Mouse (Mus musculus): Measurements from ENCODE around the gene Focad.

The Focad gene

GRCm38 (mm10) chr4:88415017-88415416 is 320.6 kb downstream of the Focad start:
- ChIA-PET POLR2A (no interaction called here), CTCF (no interaction called here)

GRCm38 (mm10) chr4:88419378-88419777 is 324.9 kb downstream of the Focad start:
- POLR2A ChIA-PET = no interaction called here
- CTCF ChIA-PET = no interaction called here

GRCm38 (mm10) chr4:88424563-88424962 is 330.1 kb downstream of the Focad start:
- CTCF ChIA-PET = no interaction called here
- POLR2A ChIA-PET = no interaction called here

GRCm38 (mm10) chr4:88427630-88428239 is 333.3 kb downstream of the Focad start:
- ChIA-PET POLR2A (interaction anchor here in 1 of 4 experiments (0.7 kb wide), 1 partner anchor 37 kb away, joined by 3 read pairs; no protein-coding TSS in a partner anchor), CTCF (no interaction called here)

- CTCF ChIA-PET = no interaction called here
- POLR2A ChIA-PET = interaction anchor here in 1 of 4 experiments (0.6 kb wide), 1 partner anchor 17 kb away, joined by 3 read pairs; no protein-coding TSS in a partner anchor
These were observed 338.1 kb downstream of the Focad start for GRCm38 (mm10) chr4:88432412-88433024.

- ChIA-PET CTCF (no interaction called here), POLR2A (no interaction called here)
These were observed 342.2 kb downstream of the Focad start for GRCm38 (mm10) chr4:88436593-88437165.

- ChIA-PET POLR2A (no interaction called here), CTCF (no interaction called here)
These were observed 342.7 kb downstream of the Focad start for GRCm38 (mm10) chr4:88437166-88437565.

GRCm38 (mm10) chr4:88437917-88438316 is 343.5 kb downstream of the Focad start:
- ChIA-PET POLR2A (interaction anchor here in 1 of 4 experiments (0.6 kb wide), 1 partner anchor 1165 kb away, joined by 4 read pairs; no protein-coding TSS in a partner anchor), CTCF (no interaction called here)

- POLR2A ChIA-PET = interaction anchor here in 2 of 4 experiments (0.5 to 0.6 kb wide), 2 partner anchors 685 to 1164 kb away, joined by 3 to 4 read pairs; no protein-coding TSS in a partner anchor
- CTCF ChIA-PET = interaction anchor here in 1 of 4 experiments (1.0 kb wide), 1 partner anchor 105 kb away, joined by 3 read pairs; no protein-coding TSS in a partner anchor
These were observed 344.0 kb downstream of the Focad start, which contains the start of gene Hacd4 for GRCm38 (mm10) chr4:88438326-88438989. Gene Hacd4, minus strand, starts transcription at chr4:88438928.

- CTCF ChIA-PET = interaction anchor here in 1 of 4 experiments (1.0 kb wide), 1 partner anchor 105 kb away, joined by 3 read pairs; no protein-coding TSS in a partner anchor
- POLR2A ChIA-PET = interaction anchor here in 2 of 4 experiments (0.5 to 0.7 kb wide), 2 partner anchors 684 to 701 kb away, joined by 3 read pairs; no protein-coding TSS in a partner anchor
These were observed 344.5 kb downstream of the Focad start for GRCm38 (mm10) chr4:88438990-88439329.

- ChIA-PET CTCF (interaction anchor here in 1 of 4 experiments (1.0 kb wide), 1 partner anchor 104 kb away, joined by 3 read pairs; no protein-coding TSS in a partner anchor), POLR2A (interaction anchor here in 1 of 4 experiments (0.7 kb wide), 1 partner anchor 700 kb away, joined by 3 read pairs; no protein-coding TSS in a partner anchor)
These were observed 345.3 kb downstream of the Focad start for GRCm38 (mm10) chr4:88439669-88440123.

- ChIA-PET POLR2A (no interaction called here), CTCF (no interaction called here)
These were observed 346.4 kb downstream of the Focad start for GRCm38 (mm10) chr4:88440814-88441213.

- CTCF ChIA-PET = no interaction called here
- POLR2A ChIA-PET = no interaction called here
These were observed 354.5 kb downstream of the Focad start for GRCm38 (mm10) chr4:88448976-88449375.

- CTCF ChIA-PET = no interaction called here
- POLR2A ChIA-PET = interaction anchor here in 1 of 4 experiments (0.6 kb wide), 1 partner anchor 17 kb away, joined by 3 read pairs; no protein-coding TSS in a partner anchor
These were observed 355.8 kb downstream of the Focad start for GRCm38 (mm10) chr4:88450087-88450765.

- POLR2A ChIA-PET = no interaction called here
- CTCF ChIA-PET = no interaction called here
These were observed 363.7 kb downstream of the Focad start for GRCm38 (mm10) chr4:88458093-88458492.

GRCm38 (mm10) chr4:88458673-88459072 is 364.2 kb downstream of the Focad start:
- POLR2A ChIA-PET = no interaction called here
- CTCF ChIA-PET = no interaction called here

All from embryonic stem cell, embryonic (primary cell).